ENCODE assay signal across 10 mouse cellular contexts in the genomic region with DNA sequence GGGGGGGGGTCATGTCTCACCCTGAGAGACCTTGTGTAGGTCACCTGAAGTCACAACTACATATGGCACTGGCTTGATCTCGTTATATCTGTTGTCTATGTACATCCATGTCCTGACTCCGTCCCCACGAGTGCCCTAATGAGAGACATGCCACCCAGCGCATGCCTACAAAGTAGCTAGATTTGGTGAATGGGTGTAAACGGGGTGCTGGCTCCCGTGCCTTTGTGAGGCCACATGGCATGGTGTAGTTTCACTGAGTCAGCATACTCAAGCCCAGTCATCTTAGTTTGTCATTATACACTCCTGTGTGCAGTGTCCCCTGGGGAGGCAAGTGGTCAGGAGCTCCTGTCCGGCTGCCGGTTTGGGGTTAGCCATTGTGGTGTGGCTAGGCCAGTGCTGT. TPM values are rescaled to one million over a fixed set of nuclear protein-coding genes. Genes with fewer than 3 reads are reported as not detected.
DNase-seq lines count a peak whose midpoint lies in the region; ATAC-seq lines count a peak whose summit lies in the region.
"Had no signal": no experiment of that assay in that cellular context is flagged by ENCODE, and none has a peak within 500 bp of the region (broad histone marks: within the 10 kb centered on the region; RNA-seq: fewer than 3 reads in every experiment).

No protein-coding gene starts in this region.

- intact Hi-C loops in heart, postnatal 10 days (cut with DNase I), result no loop called here

- no peak overlapping the region for H3K4me3 ChIP-seq in heart, embryonic 15.5 days
- H3K4me3 ChIP-seq in embryonic facial prominence, embryonic 10.5 days, result peak overlapping the region; percentile 97
- peak overlapping the region; percentile 95 for H3K4me3 ChIP-seq in limb, embryonic 13.5 days

- peaks cover 19% of the 10 kb centered on the region for H3K4me1 ChIP-seq in heart, embryonic 15.5 days (replicated peaks)
- peaks cover 26% of the 10 kb centered on the region for H3K4me1 ChIP-seq in embryonic facial prominence, embryonic 10.5 days
- peaks cover 22% of the 10 kb centered on the region for H3K4me1 ChIP-seq in limb, embryonic 13.5 days

- no peak for DNase-seq in heart, postnatal 10 days
- peak; percentile 20 for DNase-seq in 3T3-L1 (ENCODE audit: low read depth, low spot score)
- no peak for DNase-seq in embryonic facial prominence, embryonic 10.5 days (ENCODE audit: low spot score)
- DNase-seq in cerebellum, postnatal 14 days, result no peak
- DNase-seq in embryo, embryonic 10.5 days (ENCODE audit: low spot score), result no peak

- H3K27me3 ChIP-seq in heart, embryonic 15.5 days, result no peaks in the 10 kb centered on the region
- H3K27me3 ChIP-seq in embryonic facial prominence, embryonic 10.5 days (replicated peaks; ENCODE audit: low read depth, poor library complexity, severe bottlenecking), result no peaks in the 10 kb centered on the region
- H3K27me3 ChIP-seq in limb, embryonic 13.5 days, result no peaks in the 10 kb centered on the region

- WGBS in heart, embryonic 15.5 days, result 84% methylated on average over 8 of the region's 8 CpGs
- 84% methylated on average over 8 of the region's 8 CpGs for WGBS in embryonic facial prominence, embryonic 10.5 days
- 84% methylated on average over 8 of the region's 8 CpGs for WGBS in limb, embryonic 13.5 days

- H3K36me3 ChIP-seq in heart, embryonic 15.5 days, result peaks cover 38% of the 10 kb centered on the region
- H3K36me3 ChIP-seq in embryonic facial prominence, embryonic 10.5 days (replicated peaks), result peaks cover 56% of the 10 kb centered on the region
- peaks cover 53% of the 10 kb centered on the region for H3K36me3 ChIP-seq in limb, embryonic 13.5 days

- no peak overlapping the region for H3K9ac ChIP-seq in heart, embryonic 15.5 days
- H3K9ac ChIP-seq in limb, embryonic 13.5 days, result peak overlapping the region; percentile 98; the same call in 1 of the 2 replicates

- H3K9me3 ChIP-seq in heart, embryonic 15.5 days (replicated peaks), result no peaks in the 10 kb centered on the region
- H3K9me3 ChIP-seq in embryonic facial prominence, embryonic 10.5 days, result no peaks in the 10 kb centered on the region
- H3K9me3 ChIP-seq in limb, embryonic 13.5 days, result no peaks in the 10 kb centered on the region

- H3K27ac ChIP-seq in heart, embryonic 15.5 days, result no peak overlapping the region
- no peak overlapping the region for H3K27ac ChIP-seq in embryonic facial prominence, embryonic 10.5 days (replicated peaks)
- H3K27ac ChIP-seq in limb, embryonic 13.5 days, result no peak overlapping the region
- H3K27ac ChIP-seq: kidney, postnatal 0 days had no signal

- no peak for ATAC-seq in heart, embryonic 15.5 days (replicated peaks; ENCODE audit: insufficient number of reproducible peaks, insufficient read depth, low FRiP score, low read depth)
- no peak for ATAC-seq in limb, embryonic 13.5 days (ENCODE audit: low FRiP score, low read depth)
- no peak for ATAC-seq in megakaryocyte progenitor cell, adult 5-6 weeks (replicated peaks; ENCODE audit: poor library complexity)

- peak overlapping the region; percentile 97; the same call in 1 of the 2 replicates for H3K4me2 ChIP-seq in heart, embryonic 15.5 days
- peak overlapping the region; percentile 83 for H3K4me2 ChIP-seq in limb, embryonic 13.5 days (replicated peaks)

RNA-seq across cellular contexts. Expression of a gene that starts 2.1 kb away (rescaled TPM):
- 71.9 and 89.7 TPM in 2 replicates for polyA plus RNA-seq in heart, embryonic 15.5 days (2015; fragmentation: Nextera tagmentation; extraction: Ambion mirVana)
- total RNA-seq in heart, postnatal 10 days (2021), result 10 to 100 TPM; 54.7 to 57.2 TPM
- polyA plus RNA-seq in embryonic facial prominence, embryonic 10.5 days (2016; fragmentation: Nextera tagmentation; extraction: Ambion mirVana), result 182 and 193 TPM in 2 replicates
- 157 and 161 TPM in 2 replicates for polyA plus RNA-seq in limb, embryonic 13.5 days (2015; fragmentation: Nextera tagmentation; extraction: Ambion mirVana)
- total RNA-seq in megakaryocyte progenitor cell, adult 5-6 weeks (2015), result 315 and 317 TPM in 2 replicates
- total RNA-seq in megakaryocyte progenitor cell, adult 5-6 weeks (2017), result 229 and 230 TPM in 2 replicates

RNA-seq across cellular contexts. Expression of a gene that starts 52.7 kb away (rescaled TPM):
- polyA plus RNA-seq in heart, embryonic 15.5 days (2015; fragmentation: Nextera tagmentation; extraction: Ambion mirVana), result 26.1 and 33.6 TPM in 2 replicates
- 10 to 100 TPM; 24.5 to 27.3 TPM for total RNA-seq in heart, postnatal 10 days (2021)
- polyA plus RNA-seq in embryonic facial prominence, embryonic 10.5 days (2016; fragmentation: Nextera tagmentation; extraction: Ambion mirVana), result 33.7 and 37.8 TPM in 2 replicates
- 49.3 and 58.4 TPM in 2 replicates for polyA plus RNA-seq in limb, embryonic 13.5 days (2015; fragmentation: Nextera tagmentation; extraction: Ambion mirVana)
- total RNA-seq in megakaryocyte progenitor cell, adult 5-6 weeks (2015), result 10.1 and 10.5 TPM in 2 replicates
- total RNA-seq in megakaryocyte progenitor cell, adult 5-6 weeks (2017), result 9.5 and 13.0 TPM in 2 replicates

RNA-seq across cellular contexts. Expression of a gene that starts 52.7 kb away (rescaled TPM):
- 24.5 and 28.3 TPM in 2 replicates for polyA plus RNA-seq in heart, embryonic 15.5 days (2015; fragmentation: Nextera tagmentation; extraction: Ambion mirVana)
- 10 to 100 TPM; 33.8 to 41.8 TPM for total RNA-seq in heart, postnatal 10 days (2021)
- 22.5 and 23.7 TPM in 2 replicates for polyA plus RNA-seq in embryonic facial prominence, embryonic 10.5 days (2016; fragmentation: Nextera tagmentation; extraction: Ambion mirVana)
- 29.7 and 31.5 TPM in 2 replicates for polyA plus RNA-seq in limb, embryonic 13.5 days (2015; fragmentation: Nextera tagmentation; extraction: Ambion mirVana)
- 13.2 and 16.8 TPM in 2 replicates for total RNA-seq in megakaryocyte progenitor cell, adult 5-6 weeks (2015)
- total RNA-seq in megakaryocyte progenitor cell, adult 5-6 weeks (2017), result 18.9 and 23.2 TPM in 2 replicates

RNA-seq across cellular contexts. Expression of a gene that starts 56.0 kb away (rescaled TPM):
- not detected in 2 replicates for polyA plus RNA-seq in heart, embryonic 15.5 days (2015; fragmentation: Nextera tagmentation; extraction: Ambion mirVana)
- total RNA-seq in heart, postnatal 10 days (2021), result not detected
- polyA plus RNA-seq in embryonic facial prominence, embryonic 10.5 days (2016; fragmentation: Nextera tagmentation; extraction: Ambion mirVana), result not detected in 2 replicates
- polyA plus RNA-seq in limb, embryonic 13.5 days (2015; fragmentation: Nextera tagmentation; extraction: Ambion mirVana), result not detected in 2 replicates
- total RNA-seq in megakaryocyte progenitor cell, adult 5-6 weeks (2015), result 0.32 and 0.73 TPM in 2 replicates
- total RNA-seq in megakaryocyte progenitor cell, adult 5-6 weeks (2017), result not detected in 2 replicates
- polyA plus RNA-seq: limb, embryonic 11.5 days had no signal
